ENCODE assay signal across 15 mouse cellular contexts in the genomic region with DNA sequence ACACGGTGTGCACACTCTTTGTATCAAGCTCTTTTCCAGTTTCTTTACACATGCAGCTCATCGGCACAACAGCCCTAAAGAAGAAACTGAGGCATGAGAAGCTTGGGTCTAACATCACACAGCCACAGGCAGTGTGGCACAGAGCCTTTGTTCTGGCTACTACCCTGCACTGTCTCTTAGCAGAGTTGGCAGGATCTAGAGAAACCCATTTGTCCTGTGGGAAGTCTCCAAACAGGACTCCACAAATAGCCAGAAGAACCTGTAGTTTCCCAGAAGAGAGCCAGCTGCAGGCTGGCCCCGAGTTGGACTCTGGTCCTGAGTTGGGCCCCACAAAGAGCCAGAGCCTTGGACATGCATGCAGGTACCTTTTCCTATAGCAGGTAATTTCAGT. TPM values are rescaled to one million over a fixed set of nuclear protein-coding genes. Genes with fewer than 3 reads are reported as not detected.
DNase-seq lines count a peak whose midpoint lies in the region; ATAC-seq and TF ChIP-seq lines count a peak whose summit lies in the region.
"Had no signal": no experiment of that assay in that cellular context is flagged by ENCODE, and none has a peak within 500 bp of the region (broad histone marks: within the 10 kb centered on the region; RNA-seq: fewer than 3 reads in every experiment).

No protein-coding gene starts in this region.

- peaks cover 13% of the 10 kb centered on the region for H3K4me1 ChIP-seq in hindbrain, embryonic 10.5 days (replicated peaks)
- H3K4me1 ChIP-seq in hindbrain, embryonic 11.5 days (replicated peaks; ENCODE audit: control insufficient read depth, insufficient read depth, low read length): no peaks in the 10 kb centered on the region
- peaks cover 33% of the 10 kb centered on the region for H3K4me1 ChIP-seq in forebrain, embryonic 16.5 days (replicated peaks; ENCODE audit: control insufficient read depth, insufficient read depth, low read length)
- H3K4me1 ChIP-seq in hindbrain, embryonic 15.5 days (replicated peaks): peaks cover 41% of the 10 kb centered on the region
- H3K4me1 ChIP-seq in midbrain, postnatal 0 days (ENCODE audit: insufficient read depth, low read length): no peaks in the 10 kb centered on the region

- no peak overlapping the region for H3K9ac ChIP-seq in hindbrain, embryonic 11.5 days (ENCODE audit: low read depth, low read length)
- no peak overlapping the region for H3K9ac ChIP-seq in forebrain, embryonic 16.5 days (replicated peaks; ENCODE audit: low read depth, low read length)
- H3K9ac ChIP-seq in hindbrain, embryonic 15.5 days: no peak overlapping the region
- no peak overlapping the region for H3K9ac ChIP-seq in midbrain, postnatal 0 days (replicated peaks; ENCODE audit: low read length, poor library complexity, severe bottlenecking)
- H3K9ac ChIP-seq: liver, embryonic 12.5 days had no signal

- no peaks in the 10 kb centered on the region for H3K9me3 ChIP-seq in hindbrain, embryonic 10.5 days
- no peaks in the 10 kb centered on the region for H3K9me3 ChIP-seq in hindbrain, embryonic 11.5 days (ENCODE audit: control insufficient read depth, low read length)
- H3K9me3 ChIP-seq in forebrain, embryonic 16.5 days (ENCODE audit: control insufficient read depth, low read length): no peaks in the 10 kb centered on the region
- H3K9me3 ChIP-seq in hindbrain, embryonic 15.5 days: no peaks in the 10 kb centered on the region
- H3K9me3 ChIP-seq in midbrain, postnatal 0 days (ENCODE audit: low read length): no peaks in the 10 kb centered on the region
- H3K9me3 ChIP-seq: liver, embryonic 12.5 days; megakaryocyte, embryonic 14.5 days had no signal

- no peak overlapping the region for H3K4me3 ChIP-seq in hindbrain, embryonic 10.5 days
- no peak overlapping the region for H3K4me3 ChIP-seq in hindbrain, embryonic 11.5 days (ENCODE audit: low read depth, low read length)
- H3K4me3 ChIP-seq in forebrain, embryonic 16.5 days (replicated peaks; ENCODE audit: low read length): no peak overlapping the region
- H3K4me3 ChIP-seq in hindbrain, embryonic 15.5 days: no peak overlapping the region
- H3K4me3 ChIP-seq in midbrain, postnatal 0 days (ENCODE audit: low read depth, low read length): no peak overlapping the region
- H3K4me3 ChIP-seq: liver, embryonic 12.5 days; megakaryocyte, embryonic 14.5 days had no signal

- peak overlapping the region; percentile 31; the same call in 1 of the 2 replicates for H3K27ac ChIP-seq in hindbrain, embryonic 10.5 days
- H3K27ac ChIP-seq in hindbrain, embryonic 11.5 days (ENCODE audit: low read depth, low read length): no peak overlapping the region
- H3K27ac ChIP-seq in forebrain, embryonic 16.5 days (ENCODE audit: low read length): peak overlapping the region; percentile 71
- peak overlapping the region; percentile 69 for H3K27ac ChIP-seq in hindbrain, embryonic 15.5 days (replicated peaks)
- peak overlapping the region; percentile 38 for H3K27ac ChIP-seq in midbrain, postnatal 0 days (ENCODE audit: low read depth, low read length)
- H3K27ac ChIP-seq: kidney, postnatal 0 days; liver, embryonic 12.5 days had no signal

- no peaks in the 10 kb centered on the region for H3K36me3 ChIP-seq in hindbrain, embryonic 10.5 days
- H3K36me3 ChIP-seq in hindbrain, embryonic 11.5 days (ENCODE audit: control insufficient read depth, insufficient read depth, low read length): no peaks in the 10 kb centered on the region
- no peaks in the 10 kb centered on the region for H3K36me3 ChIP-seq in forebrain, embryonic 16.5 days (ENCODE audit: control insufficient read depth, insufficient read depth)
- no peaks in the 10 kb centered on the region for H3K36me3 ChIP-seq in hindbrain, embryonic 15.5 days
- H3K36me3 ChIP-seq in midbrain, postnatal 0 days (ENCODE audit: insufficient read depth, low read length): no peaks in the 10 kb centered on the region
- H3K36me3 ChIP-seq: liver, embryonic 12.5 days had no signal

- 0 out of 2 replicates have a peak, but pooled peaks cover 3% of the 10 kb centered on the region for H3K27me3 ChIP-seq in hindbrain, embryonic 10.5 days (ENCODE audit: insufficient read depth, poor library complexity, severe bottlenecking)
- H3K27me3 ChIP-seq in hindbrain, embryonic 11.5 days (ENCODE audit: control insufficient read depth, insufficient read depth, low read length): no peaks in the 10 kb centered on the region
- no peaks in the 10 kb centered on the region for H3K27me3 ChIP-seq in forebrain, embryonic 16.5 days (replicated peaks; ENCODE audit: control insufficient read depth, insufficient read depth, low read length)
- H3K27me3 ChIP-seq in hindbrain, embryonic 15.5 days: no peaks in the 10 kb centered on the region
- no peaks in the 10 kb centered on the region for H3K27me3 ChIP-seq in midbrain, postnatal 0 days (ENCODE audit: insufficient read depth, low read length)

- ATAC-seq in hindbrain, embryonic 11.5 days (ENCODE audit: low FRiP score): no peak
- 0 out of 2 replicates have a peak, but pooled peaks have one; percentile 16 for ATAC-seq in forebrain, embryonic 16.5 days
- ATAC-seq in hindbrain, embryonic 15.5 days (ENCODE audit: low FRiP score, low read depth): peak; percentile 60
- ATAC-seq in midbrain, postnatal 0 days (ENCODE audit: low FRiP score): peak; percentile 42; the same call in 1 of the 2 replicates
- no peak for ATAC-seq in erythroblast, adult 5-6 weeks (replicated peaks; ENCODE audit: low FRiP score, poor library complexity, severe bottlenecking)
- ATAC-seq: CD4-positive, CD25-positive, alpha-beta regulatory T cell, adult 4 months; intestine, postnatal 0 days had no signal

- no peak for TF ChIP-seq CTCF in midbrain, postnatal 0 days (IDR thresholded peaks at IDR 0.05)

- 86% methylated on average over 3 of the region's 3 CpGs for WGBS in hindbrain, embryonic 10.5 days
- 92% methylated on average over 3 of the region's 3 CpGs for WGBS in hindbrain, embryonic 11.5 days
- 73% methylated on average over 3 of the region's 3 CpGs for WGBS in forebrain, embryonic 16.5 days
- WGBS in hindbrain, embryonic 15.5 days: 77% methylated on average over 3 of the region's 3 CpGs
- WGBS in midbrain, postnatal 0 days: 72% methylated on average over 3 of the region's 3 CpGs

- DNase-seq in hindbrain, embryonic 10.5 days (ENCODE audit: low spot score): no peak
- no peak for DNase-seq in hindbrain, embryonic 11.5 days (ENCODE audit: low spot score)
- DNase-seq in midbrain, postnatal 0 days (ENCODE audit: low spot score): peak; percentile 52
- no peak for DNase-seq in layer of hippocampus, adult 8-10 months (ENCODE audit: low spot score in 2 of 2)
- DNase-seq: gastrocnemius, postnatal 14 days had no signal

- no peak overlapping the region for H3K4me2 ChIP-seq in hindbrain, embryonic 11.5 days (replicated peaks; ENCODE audit: low read depth, low read length)
- H3K4me2 ChIP-seq in forebrain, embryonic 16.5 days (ENCODE audit: low read length): no peak overlapping the region
- H3K4me2 ChIP-seq in hindbrain, embryonic 15.5 days: no peak overlapping the region
- no peak overlapping the region for H3K4me2 ChIP-seq in midbrain, postnatal 0 days (ENCODE audit: low read depth, low read length, poor library complexity, severe bottlenecking)
- H3K4me2 ChIP-seq: liver, embryonic 12.5 days had no signal

RNA-seq across cellular contexts. Expression of a gene that starts 49.9 kb away (rescaled TPM):
- 3.2 and 4.7 TPM in 2 replicates for polyA plus RNA-seq in hindbrain, embryonic 10.5 days (2016; fragmentation: Nextera tagmentation; extraction: Ambion mirVana)
- polyA plus RNA-seq in hindbrain, embryonic 11.5 days (2014; fragmentation: Nextera tagmentation; extraction: Ambion mirVana): 2.7 and 4.6 TPM in 2 replicates
- 5.8 and 6.1 TPM in 2 replicates for polyA plus RNA-seq in forebrain, embryonic 16.5 days (2015; fragmentation: Nextera tagmentation; extraction: Ambion mirVana)
- 14.4 and 18.4 TPM in 2 replicates for polyA plus RNA-seq in hindbrain, embryonic 15.5 days (2015; fragmentation: Nextera tagmentation; extraction: Ambion mirVana)
- total RNA-seq in midbrain, postnatal 0 days (2014; rRNA removed): 38.3 and 42.7 TPM in 2 replicates
- polyA plus RNA-seq in midbrain, postnatal 0 days (2015; fragmentation: Nextera tagmentation; extraction: Ambion mirVana): 17.8 and 19.3 TPM in 2 replicates
- total RNA-seq in layer of hippocampus, adult 8-10 months (2022): 10 to 100 TPM; 18.4 to 28.8 (median 21.1) TPM
- not detected in 2 replicates for total RNA-seq in erythroblast, adult 5-6 weeks (2015; ENCODE audit: low replicate concordance)
- total RNA-seq in erythroblast, adult 5-6 weeks (2017; ENCODE audit: low replicate concordance): not detected in 2 replicates
- total RNA-seq: MEL had no signal
- polyA plus RNA-seq: CD4-positive, CD25-positive, alpha-beta regulatory T cell, adult 4 months; liver, embryonic 12.5 days; thymus, postnatal 0 days had no signal

Comparison
In these comparisons a context has a peak if more than half of its experiments do, and no peak if none do; other contexts are left out.
1. ATAC-seq: peak in forebrain, embryonic 16.5 days (single experiment), hindbrain, embryonic 15.5 days (single experiment) and midbrain, postnatal 0 days (single experiment); none in hindbrain, embryonic 11.5 days (single experiment) and erythroblast, adult 5-6 weeks (single experiment).